Mouse (Mus musculus) olfactory bulb, adult 2 months (tissue): ENCODE data around the gene Tas1r1.

ENCODE experiments used
- CTCF ChIP-seq: fragments of 200-500 bp; IDR thresholded peaks from 2 replicates; pipeline ENCODE4 v1.5.1; 2012; ENCODE audit warnings: low read depth, mild to moderate bottlenecking, low read length, moderate library complexity; ENCODE audit not compliant: insufficient read depth
- POLR2A ChIP-seq: fragments of 200-500 bp; IDR thresholded peaks from 2 replicates; pipeline ENCODE4 v1.6.1; 2012; ENCODE audit warnings: mild to moderate bottlenecking, low read depth, low read length, moderate library complexity; ENCODE audit not compliant: insufficient read depth

GRCm38 (mm10) chr4:152083611-152084220 is 45.3 kb upstream of the Tas1r1 start:
- TF ChIP-seq POLR2A (no peak), CTCF (no peak)
